Mouse (Mus musculus) kidney, adult 2 months (tissue): ENCODE data around the gene Dok1. TPM values are rescaled to one million over a fixed set of nuclear protein-coding genes. Genes with fewer than 3 reads are reported as not detected.
A peak's percentile ranks its signal among the peaks of the same experiment; 100 is the strongest.

Experiments used
- DNase-seq: peaks from one replicate; pipeline ENCODE4 v3.0.0; 2021
- H3K27ac ChIP-seq: fragments of 200-500 bp; 2 replicates; pipeline ENCODE4 v1.5.1; 2012; ENCODE audit warnings: low read depth, low read length, control low read depth, inconsistent platforms; ENCODE audit not compliant: insufficient read depth
- H3K27me3 ChIP-seq: fragments of 200-500 bp; replicated peaks from 2 replicates; pipeline ENCODE4 v1.6.1; 2012; ENCODE audit warnings: mild to moderate bottlenecking, moderate library complexity, low read length, inconsistent platforms; ENCODE audit not compliant: control insufficient read depth, insufficient read depth
- H3K36me3 ChIP-seq: fragments of 200-500 bp; 2 replicates; pipeline ENCODE4 v1.6.1; 2012; ENCODE audit warnings: mild to moderate bottlenecking, moderate library complexity, low read length, inconsistent platforms; ENCODE audit not compliant: control insufficient read depth, insufficient read depth
- H3K4me1 ChIP-seq: fragments of 200-500 bp; 2 replicates; pipeline ENCODE4 v1.6.1; 2011; ENCODE audit warnings: low read length; ENCODE audit not compliant: control insufficient read depth, insufficient read depth
- H3K4me3 ChIP-seq: fragments of 200-500 bp; 2 replicates; pipeline ENCODE4 v1.5.1; 2011; ENCODE audit warnings: mild to moderate bottlenecking, low read depth, low read length, control low read depth; ENCODE audit not compliant: insufficient read depth
- CTCF ChIP-seq: fragments of 200-500 bp; conservative IDR thresholded peaks from 2 replicates; pipeline ENCODE4 v1.5.1; 2011; ENCODE audit warnings: low read depth, mild to moderate bottlenecking, control low read depth, low read length, moderate library complexity, mixed read lengths; ENCODE audit not compliant: insufficient read depth, insufficient read length
- POLR2A ChIP-seq: fragments of 200-500 bp; IDR thresholded peaks from one replicate; pipeline ENCODE4 v1.6.1; 2011; ENCODE audit warnings: low read depth, low read length, control low read depth
- WGBS: fragments of 180-500 bp; shearing (Covaris S2); methylation state at CpG from one replicate; pipeline ENCODE4 v1.1.7; 2018; 5-methylcytosine and 5-hydroxymethylcytosine counted together
- polyA plus RNA-seq: library from polyadenylated mRNA; depleted of rRNA; stranded (reverse); fragments of >200 nt; gene quantifications from 2 replicates; pipeline ENCODE4 v1.2.3, GENCODE M21; 2012

The Dok1 gene
- polyA plus RNA-seq, 1 experiment = 4.3 TPM

GRCm38 (mm10) chr6:83023786-83024185 lies 9.5 kb downstream of the Dok1 start:
- no peak for TF ChIP-seq CTCF
- TF ChIP-seq POLR2A = no peak
- no peak for DNase-seq
- 91% methylated on average over 2 of the region's 2 CpGs for WGBS
- no peaks in the 10 kb centered on the region for H3K36me3 ChIP-seq
- H3K27me3 ChIP-seq = no peaks in the 10 kb centered on the region
- no peaks in the 10 kb centered on the region for H3K4me1 ChIP-seq
- no peak overlapping the region for H3K27ac ChIP-seq
- H3K4me3 ChIP-seq = no peak overlapping the region

DNA sequence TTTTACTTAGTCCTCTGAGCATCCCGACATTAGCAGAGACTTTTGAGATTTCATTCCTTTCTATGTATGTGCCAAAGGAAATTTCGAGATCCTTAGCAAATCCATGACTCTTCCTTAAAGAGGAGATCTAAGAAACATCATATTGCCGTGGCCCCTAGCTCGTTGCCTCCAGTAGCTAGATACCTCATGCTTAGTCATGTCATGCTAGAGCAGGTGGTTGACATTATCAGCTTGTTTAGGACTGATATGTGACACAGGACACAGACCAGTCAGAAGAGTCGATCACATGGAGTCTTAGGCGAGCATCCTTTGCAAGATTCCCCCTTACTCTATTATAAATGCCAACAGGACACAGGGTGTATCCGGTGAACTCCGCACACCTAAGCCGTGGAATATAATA lies 10.3 kb downstream of the Dok1 start:
- no peak for DNase-seq
- Histone ChIP-seq H3K4me3 (no peak overlapping the region), H3K27ac (no peak overlapping the region), H3K27me3 (no peaks in the 10 kb centered on the region), H3K4me1 (no peaks in the 10 kb centered on the region), H3K36me3 (no peaks in the 10 kb centered on the region)
- WGBS = 89% methylated on average over 9 of the region's 9 CpGs
- TF ChIP-seq CTCF = no peak

- no peak overlapping the region for H3K4me3 ChIP-seq
- no peak overlapping the region for H3K27ac ChIP-seq
- H3K27me3 ChIP-seq = no peaks in the 10 kb centered on the region
- no peak for TF ChIP-seq CTCF
- TF ChIP-seq POLR2A = no peak
- H3K36me3 ChIP-seq = no peaks in the 10 kb centered on the region
- no peak for DNase-seq
- no peaks in the 10 kb centered on the region for H3K4me1 ChIP-seq
- WGBS = 53% methylated on average over 4 of the region's 4 CpGs
Measured at GRCm38 (mm10) chr6:83020836-83021593, 12.3 kb downstream of the Dok1 start.

DNA sequence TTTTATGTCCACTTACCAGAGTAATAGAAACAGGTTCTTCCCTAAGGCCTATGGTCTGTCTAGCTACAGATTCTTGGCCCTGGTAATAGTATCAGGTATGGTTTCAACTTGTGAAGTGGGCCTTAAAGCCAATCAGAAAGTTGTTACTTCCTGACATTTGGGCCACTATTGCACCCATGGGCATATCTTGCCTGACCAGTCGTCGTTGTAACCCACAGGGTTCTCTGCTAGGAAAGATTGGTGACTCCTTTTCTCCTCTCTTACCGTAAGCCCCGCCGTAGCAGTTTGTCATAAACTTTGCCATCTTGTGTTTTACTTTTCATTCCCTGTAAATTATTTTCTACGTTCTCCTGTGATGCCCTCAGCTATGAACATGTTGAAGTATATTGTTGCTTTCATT lies 13.2 kb downstream of the Dok1 start:
- Histone ChIP-seq H3K27ac (no peak overlapping the region), H3K27me3 (no peaks in the 10 kb centered on the region), H3K36me3 (no peaks in the 10 kb centered on the region), H3K4me1 (no peaks in the 10 kb centered on the region), H3K4me3 (no peak overlapping the region)
- DNase-seq = no peak
- 89% methylated on average over 6 of the region's 6 CpGs for WGBS
- TF ChIP-seq POLR2A (no peak), CTCF (no peak)

DNA sequence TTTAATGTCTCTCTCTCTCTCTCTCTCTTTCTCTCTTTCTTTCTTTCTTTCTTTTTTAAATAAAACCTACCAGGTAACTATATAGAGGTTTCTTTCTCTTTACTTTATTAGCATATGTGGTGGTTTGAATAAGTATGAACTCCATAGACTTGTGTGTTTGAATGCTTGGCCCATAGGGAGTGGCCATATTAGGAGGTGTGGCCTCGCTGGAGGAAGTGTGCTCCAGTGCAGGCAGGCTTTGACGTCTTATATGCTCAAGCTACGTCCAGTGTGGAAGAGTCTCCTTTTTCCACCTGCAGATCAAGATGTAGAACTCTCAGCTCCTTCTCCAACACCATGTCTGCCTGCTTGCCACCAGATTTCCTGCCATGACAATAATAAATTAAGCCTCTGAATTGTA lies 14.2 kb downstream of the Dok1 start:
- TF ChIP-seq POLR2A = no peak
- no peak for TF ChIP-seq CTCF
- DNase-seq = no peak
- H3K4me1 ChIP-seq = no peaks in the 10 kb centered on the region
- 84% methylated on average over 3 of the region's 3 CpGs for WGBS
- H3K4me3 ChIP-seq = no peak overlapping the region
- H3K27ac ChIP-seq = no peak overlapping the region
- H3K27me3 ChIP-seq = no peaks in the 10 kb centered on the region
- H3K36me3 ChIP-seq = no peaks in the 10 kb centered on the region

- no peak overlapping the region for H3K27ac ChIP-seq
- DNase-seq = peak; percentile 37
- no peaks in the 10 kb centered on the region for H3K4me1 ChIP-seq
- TF ChIP-seq CTCF = no peak
- TF ChIP-seq POLR2A = no peak
- no peaks in the 10 kb centered on the region for H3K36me3 ChIP-seq
- WGBS = 26% methylated on average over 3 of the region's 3 CpGs
- no peaks in the 10 kb centered on the region for H3K27me3 ChIP-seq
- H3K4me3 ChIP-seq = no peak overlapping the region
Measured at GRCm38 (mm10) chr6:83017190-83017589, 16.1 kb downstream of the Dok1 start.

- Histone ChIP-seq H3K27me3 (no peaks in the 10 kb centered on the region), H3K4me1 (no peaks in the 10 kb centered on the region), H3K4me3 (no peak overlapping the region), H3K27ac (no peak overlapping the region), H3K36me3 (no peaks in the 10 kb centered on the region)
- DNase-seq = no peak
- TF ChIP-seq CTCF = no peak
- no peak for TF ChIP-seq POLR2A
- WGBS = 93% methylated on average over 2 of the region's 2 CpGs
Measured at GRCm38 (mm10) chr6:83015749-83016148, 17.5 kb downstream of the Dok1 start.
